Mouse (Mus musculus): ENCODE measurements around the gene Capn9.

DNA sequence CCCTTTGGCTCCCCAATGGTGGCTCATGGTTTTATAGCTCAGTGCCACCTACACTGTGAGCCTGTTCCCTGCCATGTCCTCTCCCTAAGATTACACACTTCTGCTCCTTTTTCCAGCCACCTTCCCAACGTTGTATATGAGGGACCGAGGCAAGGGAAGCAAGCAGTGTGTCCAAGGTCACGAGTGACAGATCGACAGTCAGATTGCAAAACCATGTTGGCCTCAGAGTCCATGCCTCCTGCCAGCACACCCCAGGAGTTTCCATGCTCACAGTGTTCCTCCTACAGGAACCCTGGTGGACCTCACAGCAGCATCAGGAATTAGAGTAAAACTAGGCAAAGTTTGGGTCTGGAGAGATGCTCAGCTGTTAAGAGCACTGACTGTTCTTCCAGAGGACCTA lies 13.5 kb downstream of the Capn9 start:
- TF ChIP-seq POLR2A (IDR thresholded peaks at IDR 0.05; ENCODE audit: extremely low read depth, insufficient read depth, low read length) (no peak), CTCF (IDR thresholded peaks at IDR 0.05; ENCODE audit: extremely low read depth, insufficient read depth, low read length) (no peak)
